Mouse (Mus musculus) neutrophil, adult 65 days (primary cell): Measurements from ENCODE around the gene Skint4. TPM values are rescaled to one million over a fixed set of nuclear protein-coding genes. Genes with fewer than 3 reads are reported as not detected.

Source experiments
- total RNA-seq: library from RNA; stranded (reverse); gene quantifications from 2 replicates; pipeline ENCODE4 v1.2.4, GENCODE M21; 2023

Gene Skint4
- total RNA-seq, result not detected in 2 replicates

GRCm38 (mm10) chr4:112071716-112072115 is at the start of gene Skint4:
Gene Skint4 (plus strand): TSS chr4:112072016.

Other genes with a start within 250 kb of the Skint4 start
- not detected in 2 replicates for gene Slc5a9, start 169.1 kb upstream of the Skint4 start, total RNA-seq
- gene Skint8, start 152.6 kb upstream of the Skint4 start, total RNA-seq, result not detected in 2 replicates
- gene Skint7, start 99.1 kb upstream of the Skint4 start, total RNA-seq, result not detected in 2 replicates
- gene Skint1, start 65.7 kb upstream of the Skint4 start, total RNA-seq, result not detected in 2 replicates
- 0.93 and 1.0 TPM in 2 replicates for gene Skint3, start 160.2 kb downstream of the Skint4 start, total RNA-seq